Mouse (Mus musculus): ENCODE measurements at regions not wholly inside any gene's neighbourhood (a gene's known extent, or its start where the extent isn't known, plus 50 kb on each side); places are given as distances from the start of the nearest gene placed in this dataset.

GRCm38 (mm10) chr2:57856524-57857107 lies 141.1 kb upstream of the Galnt5 start:
- Histone ChIP-seq H3K4me3 (ENCODE audit: insufficient read depth, low read depth, low read length) (no peak overlapping the region), H3K4me1 (ENCODE audit: control insufficient read depth, insufficient read depth, insufficient read length, low read length) (no peaks in the 10 kb centered on the region), H3K27ac (replicated peaks; ENCODE audit: low read depth, low read length) (no peak overlapping the region)

- Histone ChIP-seq H3K27ac (replicated peaks; ENCODE audit: low read depth, low read length) (no peak overlapping the region), H3K4me3 (ENCODE audit: insufficient read depth, low read depth, low read length) (no peak overlapping the region), H3K4me1 (ENCODE audit: control insufficient read depth, insufficient read depth, insufficient read length, low read length) (no peaks in the 10 kb centered on the region)
Observed at GRCm38 (mm10) chr2:57865289-57865688, 132.4 kb upstream of the Galnt5 start.

GRCm38 (mm10) chr2:57868046-57868445 lies 129.6 kb upstream of the Galnt5 start:
- no peaks in the 10 kb centered on the region for H3K4me1 ChIP-seq (ENCODE audit: control insufficient read depth, insufficient read depth, insufficient read length, low read length)
- H3K27ac ChIP-seq (replicated peaks; ENCODE audit: low read depth, low read length), result no peak overlapping the region
- H3K4me3 ChIP-seq (ENCODE audit: insufficient read depth, low read depth, low read length), result no peak overlapping the region

GRCm38 (mm10) chr2:57900168-57900567 lies 97.5 kb upstream of the Galnt5 start:
- Histone ChIP-seq H3K4me1 (ENCODE audit: control insufficient read depth, insufficient read depth, insufficient read length, low read length) (no peaks in the 10 kb centered on the region), H3K27ac (replicated peaks; ENCODE audit: low read depth, low read length) (no peak overlapping the region), H3K4me3 (ENCODE audit: insufficient read depth, low read depth, low read length) (no peak overlapping the region)

GRCm38 (mm10) chr2:57900580-57901247 lies 97.0 kb upstream of the Galnt5 start:
- Histone ChIP-seq H3K4me3 (ENCODE audit: insufficient read depth, low read depth, low read length) (no peak overlapping the region), H3K4me1 (ENCODE audit: control insufficient read depth, insufficient read depth, insufficient read length, low read length) (no peaks in the 10 kb centered on the region), H3K27ac (replicated peaks; ENCODE audit: low read depth, low read length) (no peak overlapping the region)

GRCm38 (mm10) chr2:57905184-57905583 lies 92.5 kb upstream of the Galnt5 start:
- no peak overlapping the region for H3K27ac ChIP-seq (replicated peaks; ENCODE audit: low read depth, low read length)
- H3K4me1 ChIP-seq (ENCODE audit: control insufficient read depth, insufficient read depth, insufficient read length, low read length), result no peaks in the 10 kb centered on the region
- H3K4me3 ChIP-seq (ENCODE audit: insufficient read depth, low read depth, low read length), result no peak overlapping the region

- no peak overlapping the region for H3K4me3 ChIP-seq (ENCODE audit: insufficient read depth, low read depth, low read length)
- no peak overlapping the region for H3K27ac ChIP-seq (replicated peaks; ENCODE audit: low read depth, low read length)
- H3K4me1 ChIP-seq (ENCODE audit: control insufficient read depth, insufficient read depth, insufficient read length, low read length), result no peaks in the 10 kb centered on the region
Observed at GRCm38 (mm10) chr2:57906939-57907338, 90.7 kb upstream of the Galnt5 start.

- no peak overlapping the region for H3K4me3 ChIP-seq (ENCODE audit: insufficient read depth, low read depth, low read length)
Observed at GRCm38 (mm10) chr2:57909706-57910105, 88.0 kb upstream of the Galnt5 start.

GRCm38 (mm10) chr2:57916375-57917023 lies 81.2 kb upstream of the Galnt5 start:
- Histone ChIP-seq H3K27ac (replicated peaks; ENCODE audit: low read depth, low read length) (no peak overlapping the region), H3K4me3 (ENCODE audit: insufficient read depth, low read depth, low read length) (no peak overlapping the region)

More at GRCm38 (mm10) chr2:57909706-57910105, 88.0 kb upstream of the Galnt5 start:
- Histone ChIP-seq H3K27ac (replicated peaks; ENCODE audit: low read depth, low read length) (no peak overlapping the region), H3K4me1 (ENCODE audit: control insufficient read depth, insufficient read depth, insufficient read length, low read length) (no peaks in the 10 kb centered on the region)

GRCm38 (mm10) chr2:57917721-57918120 lies 80.0 kb upstream of the Galnt5 start:
- H3K4me1 ChIP-seq (ENCODE audit: control insufficient read depth, insufficient read depth, insufficient read length, low read length), result no peaks in the 10 kb centered on the region

More at GRCm38 (mm10) chr2:57916375-57917023, 81.2 kb upstream of the Galnt5 start:
- H3K4me1 ChIP-seq (ENCODE audit: control insufficient read depth, insufficient read depth, insufficient read length, low read length), result no peaks in the 10 kb centered on the region

GRCm38 (mm10) chr2:57919102-57919731 lies 78.5 kb upstream of the Galnt5 start:
- Histone ChIP-seq H3K4me3 (ENCODE audit: insufficient read depth, low read depth, low read length) (peak overlapping the region; percentile 30; the same call in 1 of the 2 replicates), H3K4me1 (ENCODE audit: control insufficient read depth, insufficient read depth, insufficient read length, low read length) (no peaks in the 10 kb centered on the region), H3K27ac (replicated peaks; ENCODE audit: low read depth, low read length) (no peak overlapping the region)

More at GRCm38 (mm10) chr2:57917721-57918120, 80.0 kb upstream of the Galnt5 start:
- no peak overlapping the region for H3K4me3 ChIP-seq (ENCODE audit: insufficient read depth, low read depth, low read length)
- no peak overlapping the region for H3K27ac ChIP-seq (replicated peaks; ENCODE audit: low read depth, low read length)

- Histone ChIP-seq H3K4me3 (ENCODE audit: insufficient read depth, low read depth, low read length) (no peak overlapping the region), H3K27ac (replicated peaks; ENCODE audit: low read depth, low read length) (no peak overlapping the region), H3K4me1 (ENCODE audit: control insufficient read depth, insufficient read depth, insufficient read length, low read length) (no peaks in the 10 kb centered on the region)
Observed at GRCm38 (mm10) chr2:57934062-57934822, 63.4 kb upstream of the Galnt5 start.
